Mouse (Mus musculus) hindbrain, embryonic 11.5 days (tissue): ENCODE data around the gene Ccdc188. TPM values are rescaled to one million over a fixed set of nuclear protein-coding genes. Genes with fewer than 3 reads are reported as not detected.

Source experiments
- ATAC-seq: fragments of 200-750 bp; cut with Nextera tagmentation; 2 replicates; pipeline ENCODE4 v1.8.0; 2017; ENCODE audit warnings: mild to moderate bottlenecking, moderate TSS enrichment, moderate library complexity; ENCODE audit not compliant: low FRiP score
- DNase-seq: peaks from one replicate; pipeline ENCODE4 v3.0.0-alpha.2; 2015; ENCODE audit warnings: low spot score
- H3K27ac ChIP-seq: fragments of 300-500 bp; sonication (generic); 2 replicates; pipeline ENCODE4 v1.5.1; 2014; ENCODE audit warnings: mild to moderate bottlenecking, low read depth, low read length
- H3K27me3 ChIP-seq: fragments of 300-500 bp; sonication (generic); 2 replicates; pipeline ENCODE4 v1.6.1; 2014; ENCODE audit warnings: mild to moderate bottlenecking, low read length, moderate library complexity, mixed read lengths; ENCODE audit not compliant: control insufficient read depth, insufficient read depth
- H3K36me3 ChIP-seq: fragments of 300-500 bp; sonication (generic); 2 replicates; pipeline ENCODE4 v1.6.1; 2014; ENCODE audit warnings: mild to moderate bottlenecking, low read length, moderate library complexity, mixed read lengths; ENCODE audit not compliant: control insufficient read depth, insufficient read depth
- H3K4me1 ChIP-seq: fragments of 300-500 bp; sonication (generic); replicated peaks from 2 replicates; pipeline ENCODE4 v1.6.1; 2014; ENCODE audit warnings: low read length, mixed read lengths; ENCODE audit not compliant: control insufficient read depth, insufficient read depth
- H3K4me2 ChIP-seq: fragments of 300-500 bp; sonication (generic); replicated peaks from 2 replicates; pipeline ENCODE4 v1.6.1; 2014; ENCODE audit warnings: mild to moderate bottlenecking, low read depth, low read length
- H3K4me3 ChIP-seq: fragments of 300-500 bp; sonication (generic); 2 replicates; pipeline ENCODE4 v1.5.1; 2014; ENCODE audit warnings: low read depth, low read length
- H3K9ac ChIP-seq: fragments of 300-500 bp; sonication (generic); 2 replicates; pipeline ENCODE4 v1.6.1; 2014; ENCODE audit warnings: low read depth, low read length
- H3K9me3 ChIP-seq: fragments of 300-500 bp; sonication (generic); 2 replicates; pipeline ENCODE4 v1.6.1; 2016; ENCODE audit warnings: low read length; ENCODE audit not compliant: control insufficient read depth
- WGBS: fragments of 180-500 bp; shearing (Covaris S2); extraction: QIAGEN DNeasy Blood & Tissue Kit; methylation state at CpG from one replicate; pipeline ENCODE4 v1.1.7; 2014; 5-methylcytosine and 5-hydroxymethylcytosine counted together
- polyA plus RNA-seq: library from polyadenylated mRNA; unstranded; fragments of >200 nt; fragmentation: Nextera tagmentation; extraction: Ambion mirVana; gene quantifications from 2 replicates; pipeline ENCODE4 v1.2.1, GENCODE M21; 2014

Gene Ccdc188
- polyA plus RNA-seq, 1 experiment from 2014 or later = not detected

GRCm38 (mm10) chr16:18249364-18249967 is 31.8 kb downstream of the Ccdc188 start:
- Histone ChIP-seq H3K4me3 (peak overlapping the region; percentile 94), H3K4me1 (peaks cover 9% of the 10 kb centered on the region), H3K4me2 (peak overlapping the region; percentile 80), H3K9me3 (no peaks in the 10 kb centered on the region), H3K27me3 (no peaks in the 10 kb centered on the region), H3K9ac (peak overlapping the region; percentile 89), H3K36me3 (0 out of 2 replicates have a peak, but pooled peaks cover 19% of the 10 kb centered on the region), H3K27ac (peak overlapping the region; percentile 89)
- 9% methylated on average over 27 of the region's 27 CpGs for WGBS
- peak; percentile 41; the same call in 1 of the 2 replicates for ATAC-seq
- DNase-seq = peak; percentile 49

- H3K4me1 ChIP-seq = peaks cover 9% of the 10 kb centered on the region
- 57% methylated on average over 4 of the region's 4 CpGs for WGBS
Measured at GRCm38 (mm10) chr16:18250231-18250630, 32.6 kb downstream of the Ccdc188 start.

GRCm38 (mm10) chr16:18250828-18251790 is 33.4 kb downstream of the Ccdc188 start:
- Histone ChIP-seq H3K9ac (no peak overlapping the region; the same call in 1 of the 2 replicates), H3K4me3 (peak overlapping the region; percentile 12; the same call in 1 of the 2 replicates), H3K27ac (no peak overlapping the region), H3K4me2 (peak overlapping the region; percentile 80), H3K36me3 (0 out of 2 replicates have a peak, but pooled peaks cover 20% of the 10 kb centered on the region), H3K4me1 (peaks cover 9% of the 10 kb centered on the region), H3K27me3 (no peaks in the 10 kb centered on the region), H3K9me3 (no peaks in the 10 kb centered on the region)
- 77% methylated on average over 10 of the region's 10 CpGs for WGBS
- DNase-seq (no peak), ATAC-seq (no peak)

More at GRCm38 (mm10) chr16:18250231-18250630, 32.6 kb downstream of the Ccdc188 start:
- Histone ChIP-seq H3K27ac (0 out of 2 replicates have a peak overlapping the region, but pooled peaks have one; percentile 20), H3K27me3 (no peaks in the 10 kb centered on the region), H3K9ac (peak overlapping the region; percentile 89; the same call in 1 of the 2 replicates), H3K4me2 (peak overlapping the region; percentile 80), H3K9me3 (no peaks in the 10 kb centered on the region), H3K36me3 (0 out of 2 replicates have a peak, but pooled peaks cover 20% of the 10 kb centered on the region), H3K4me3 (peak overlapping the region; percentile 94)
- DNase-seq (no peak), ATAC-seq (no peak)

GRCm38 (mm10) chr16:18252736-18253135 is 35.1 kb downstream of the Ccdc188 start:
- no peaks in the 10 kb centered on the region for H3K27me3 ChIP-seq
- no peak overlapping the region for H3K4me2 ChIP-seq
- peaks cover 25% of the 10 kb centered on the region; the same call in 1 of the 2 replicates for H3K36me3 ChIP-seq
- H3K27ac ChIP-seq = no peak overlapping the region
- no peak for DNase-seq
- H3K9ac ChIP-seq = no peak overlapping the region
- peaks cover 9% of the 10 kb centered on the region for H3K4me1 ChIP-seq
- ATAC-seq = no peak
- WGBS = 88% methylated on average over 6 of the region's 6 CpGs
- H3K9me3 ChIP-seq = no peaks in the 10 kb centered on the region
- no peak overlapping the region for H3K4me3 ChIP-seq

GRCm38 (mm10) chr16:18253866-18254265 is 36.2 kb downstream of the Ccdc188 start:
- H3K9me3 ChIP-seq = no peaks in the 10 kb centered on the region
- H3K4me1 ChIP-seq = peaks cover 9% of the 10 kb centered on the region
- H3K27me3 ChIP-seq = no peaks in the 10 kb centered on the region
- no peak overlapping the region for H3K4me3 ChIP-seq
- no peak for DNase-seq
- H3K27ac ChIP-seq = no peak overlapping the region
- peaks cover 28% of the 10 kb centered on the region; the same call in 1 of the 2 replicates for H3K36me3 ChIP-seq
- no peak overlapping the region for H3K4me2 ChIP-seq
- no peak overlapping the region for H3K9ac ChIP-seq
- ATAC-seq = no peak
- WGBS = 94% methylated on average over 1 of the region's 1 CpGs

GRCm38 (mm10) chr16:18258221-18258620 is 40.5 kb downstream of the Ccdc188 start, which contains the start of gene Gm49776:
Gene Gm49776 (minus strand): TSS chr16:18258321.
- Histone ChIP-seq H3K4me2 (no peak within 1 kb of the TSS), H3K4me3 (no peak within 1 kb of the TSS), H3K4me1 (no peaks in the 10 kb centered on the region), H3K27me3 (no peaks in the 10 kb centered on the region), H3K9ac (no peak within 1 kb of the TSS), H3K27ac (no peak within 1 kb of the TSS), H3K36me3 (peaks cover 34% of the 10 kb centered on the region), H3K9me3 (no peaks in the 10 kb centered on the region)
- no peak for DNase-seq
- ATAC-seq = no peak
- WGBS = 92% methylated on average over 2 of the region's 2 CpGs

- 81% methylated on average over 2 of the region's 2 CpGs for WGBS
- peaks cover 14% of the 10 kb centered on the region for H3K36me3 ChIP-seq
- ATAC-seq = no peak
Measured at GRCm38 (mm10) chr16:18265024-18265423, 47.3 kb downstream of the Ccdc188 start.

GRCm38 (mm10) chr16:18268182-18268581 is 50.5 kb downstream of the Ccdc188 start:
- H3K9ac ChIP-seq = no peak overlapping the region
- H3K4me3 ChIP-seq = no peak overlapping the region
- WGBS = 93% methylated on average over 5 of the region's 5 CpGs
- H3K4me1 ChIP-seq = no peaks in the 10 kb centered on the region
- H3K9me3 ChIP-seq = no peaks in the 10 kb centered on the region
- H3K27me3 ChIP-seq = no peaks in the 10 kb centered on the region
- peaks cover 23% of the 10 kb centered on the region for H3K36me3 ChIP-seq
- no peak for ATAC-seq
- no peak overlapping the region for H3K27ac ChIP-seq
- no peak overlapping the region for H3K4me2 ChIP-seq
- no peak for DNase-seq

More at GRCm38 (mm10) chr16:18265024-18265423, 47.3 kb downstream of the Ccdc188 start:
- Histone ChIP-seq H3K4me2 (no peak overlapping the region), H3K27ac (no peak overlapping the region), H3K4me3 (no peak overlapping the region), H3K9ac (no peak overlapping the region), H3K9me3 (no peaks in the 10 kb centered on the region), H3K27me3 (no peaks in the 10 kb centered on the region), H3K4me1 (no peaks in the 10 kb centered on the region)
- DNase-seq = no peak
